27 mouse cellular contexts compared by ENCODE assay signal in the genomic region with DNA sequence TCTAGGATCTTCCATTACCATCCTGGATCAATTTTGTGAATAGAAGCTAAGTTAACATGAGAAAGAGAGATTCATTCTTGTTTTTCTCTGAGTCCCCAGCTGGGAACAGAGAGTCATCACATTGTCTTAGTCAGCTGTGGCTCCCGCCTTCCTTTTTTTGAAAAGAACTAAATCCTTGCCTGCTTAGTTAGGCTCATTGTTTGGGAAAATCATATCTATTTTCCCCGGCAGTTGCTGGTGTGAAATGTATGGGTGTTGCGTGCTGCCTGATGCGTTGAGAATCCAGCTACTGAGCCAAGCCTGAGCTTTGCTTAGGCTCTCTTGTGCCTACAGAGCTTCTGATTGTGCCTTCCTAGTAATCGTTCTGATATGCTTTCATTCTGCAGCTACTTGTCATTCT.
A peak's percentile ranks its signal among the peaks of the same experiment; 100 is the strongest.
DNase-seq lines count a peak whose midpoint lies in the region; ATAC-seq lines count a peak whose summit lies in the region.
"Had no signal": no experiment of that assay in that cellular context is flagged by ENCODE, and none has a peak within 500 bp of the region (broad histone marks: within the 10 kb centered on the region; RNA-seq: fewer than 3 reads in every experiment).

No protein-coding gene starts in this region.

- WGBS in forebrain, embryonic 14.5 days = 74% methylated on average over 5 of the region's 5 CpGs
- WGBS in forebrain, embryonic 11.5 days = 71% methylated on average over 5 of the region's 5 CpGs
- 76% methylated on average over 5 of the region's 5 CpGs for WGBS in heart, embryonic 10.5 days

- peak; percentile 21 for DNase-seq in forebrain, embryonic 14.5 days (ENCODE audit: low spot score)
- DNase-seq in forebrain, embryonic 11.5 days (ENCODE audit: low spot score) = no peak
- peak; percentile 53 for DNase-seq in heart, adult 11 months
- no peak for DNase-seq in heart, embryonic 10.5 days (ENCODE audit: low spot score)
- DNase-seq in right cerebral cortex, adult 2 months (ENCODE audit: low spot score in 2 of 2) = peak; percentile 15 to 19
- DNase-seq in right cerebral cortex, postnatal 4 days = no peak
- DNase-seq in cerebellum, adult 9-10 months = no peak
- DNase-seq: adrenal gland, postnatal 10 days; cerebellum, adult 11-12 months; cerebellum, postnatal 10 days; gastrocnemius, adult 2 months; gastrocnemius, postnatal 36 days; heart, adult 2 months; heart, postnatal 10 days; kidney, adult 9 months; kidney, postnatal 10 days; lung, postnatal 36 days had no signal

- no peaks in the 10 kb centered on the region for H3K9me3 ChIP-seq in forebrain, embryonic 14.5 days (replicated peaks; ENCODE audit: control insufficient read depth, low read length)
- H3K9me3 ChIP-seq in forebrain, embryonic 11.5 days (ENCODE audit: control insufficient read depth, low read length) = no peaks in the 10 kb centered on the region
- no peaks in the 10 kb centered on the region for H3K9me3 ChIP-seq in heart, embryonic 10.5 days
- H3K9me3 ChIP-seq: heart, embryonic 13.5 days; limb, embryonic 12.5 days; liver, embryonic 15.5 days; midbrain, embryonic 12.5 days; neural tube, embryonic 13.5 days had no signal

- H3K27me3 ChIP-seq in forebrain, embryonic 14.5 days (replicated peaks; ENCODE audit: control insufficient read depth, insufficient read depth, low read length) = no peaks in the 10 kb centered on the region
- no peaks in the 10 kb centered on the region for H3K27me3 ChIP-seq in forebrain, embryonic 11.5 days (ENCODE audit: control insufficient read depth, insufficient read depth, low read length)
- H3K27me3 ChIP-seq in heart, embryonic 10.5 days (ENCODE audit: insufficient read depth, poor library complexity, severe bottlenecking) = no peaks in the 10 kb centered on the region
- H3K27me3 ChIP-seq: CH12.LX; heart, embryonic 13.5 days; limb, embryonic 12.5 days; liver, embryonic 15.5 days; midbrain, embryonic 12.5 days; neural tube, embryonic 13.5 days had no signal

- H3K4me2 ChIP-seq in forebrain, embryonic 14.5 days (ENCODE audit: low read length) = no peak overlapping the region
- H3K4me2 ChIP-seq in forebrain, embryonic 11.5 days (ENCODE audit: low read depth, low read length, severe bottlenecking) = no peak overlapping the region
- H3K4me2 ChIP-seq: heart, embryonic 13.5 days; hindbrain, embryonic 14.5 days; limb, embryonic 12.5 days; liver, embryonic 15.5 days; midbrain, embryonic 12.5 days; neural tube, embryonic 13.5 days had no signal

- H3K27ac ChIP-seq in forebrain, embryonic 14.5 days (ENCODE audit: low read depth, low read length) = no peak overlapping the region
- no peak overlapping the region for H3K27ac ChIP-seq in forebrain, embryonic 11.5 days (ENCODE audit: low read depth, low read length)
- no peak overlapping the region for H3K27ac ChIP-seq in heart, embryonic 10.5 days
- H3K27ac ChIP-seq: gastrocnemius, adult 2 months; heart, adult 2 months; heart, embryonic 13.5 days; hindbrain, embryonic 14.5 days; left cerebral cortex, adult 2 months; limb, embryonic 12.5 days; liver, embryonic 15.5 days; midbrain, embryonic 12.5 days; neural tube, embryonic 13.5 days had no signal

- ATAC-seq in forebrain, embryonic 14.5 days = no peak
- ATAC-seq in forebrain, embryonic 11.5 days (replicated peaks; ENCODE audit: low FRiP score) = no peak
- ATAC-seq: intestine, postnatal 0 days had no signal

- no peak overlapping the region for H3K9ac ChIP-seq in forebrain, embryonic 14.5 days (ENCODE audit: low read length)
- no peak overlapping the region for H3K9ac ChIP-seq in forebrain, embryonic 11.5 days (ENCODE audit: low read length)
- H3K9ac ChIP-seq: heart, embryonic 13.5 days; hindbrain, embryonic 14.5 days; limb, embryonic 12.5 days; liver, embryonic 15.5 days; midbrain, embryonic 12.5 days; neural tube, embryonic 13.5 days had no signal

- H3K36me3 ChIP-seq in forebrain, embryonic 14.5 days (ENCODE audit: control insufficient read depth, insufficient read depth, low read length) = no peaks in the 10 kb centered on the region
- H3K36me3 ChIP-seq in forebrain, embryonic 11.5 days (ENCODE audit: control insufficient read depth, insufficient read depth, low read length) = no peaks in the 10 kb centered on the region
- no peaks in the 10 kb centered on the region for H3K36me3 ChIP-seq in heart, embryonic 10.5 days
- H3K36me3 ChIP-seq: heart, embryonic 13.5 days; limb, embryonic 12.5 days; liver, embryonic 15.5 days; midbrain, embryonic 12.5 days; neural tube, embryonic 13.5 days had no signal

- H3K4me3 ChIP-seq in forebrain, embryonic 14.5 days (ENCODE audit: low read depth, low read length) = no peak overlapping the region
- no peak overlapping the region for H3K4me3 ChIP-seq in forebrain, embryonic 11.5 days (ENCODE audit: low read depth, low read length)
- no peak overlapping the region for H3K4me3 ChIP-seq in heart, embryonic 10.5 days
- H3K4me3 ChIP-seq: erythroblast, embryonic 14.5 days; gastrocnemius, adult 2 months; heart, adult 2 months; heart, embryonic 13.5 days; left cerebral cortex, adult 2 months; limb, embryonic 12.5 days; liver, embryonic 15.5 days; midbrain, embryonic 12.5 days; neural tube, embryonic 13.5 days had no signal

- no peaks in the 10 kb centered on the region for H3K4me1 ChIP-seq in forebrain, embryonic 14.5 days (ENCODE audit: control insufficient read depth, insufficient read depth, low read length)
- H3K4me1 ChIP-seq in forebrain, embryonic 11.5 days (replicated peaks; ENCODE audit: control insufficient read depth, insufficient read depth, low read length) = no peaks in the 10 kb centered on the region
- H3K4me1 ChIP-seq in heart, embryonic 10.5 days = no peaks in the 10 kb centered on the region
- H3K4me1 ChIP-seq: heart, embryonic 13.5 days; limb, embryonic 12.5 days; midbrain, embryonic 12.5 days had no signal

Comparison
In these comparisons a context has a peak if more than half of its experiments do, and no peak if none do; other contexts are left out.
1. DNase-seq: peak in forebrain, embryonic 14.5 days (single experiment), heart, adult 11 months (single experiment) and right cerebral cortex, adult 2 months (2 of 2); none in forebrain, embryonic 11.5 days (single experiment), heart, embryonic 10.5 days (single experiment), right cerebral cortex, postnatal 4 days (single experiment) and cerebellum, adult 9-10 months (single experiment).